Mouse (Mus musculus): Measurements from ENCODE around the gene Sh3pxd2b. TPM values are rescaled to one million over a fixed set of nuclear protein-coding genes. Genes with fewer than 3 reads are reported as not detected.

Gene Sh3pxd2b
- polyA plus RNA-seq, 1 experiment from 2014 or later: 21.3 TPM

GRCm38 (mm10) chr11:32399261-32399660 is 51.6 kb downstream of the Sh3pxd2b start:
- Histone ChIP-seq H3K4me2 (ENCODE audit: low read depth, low read length) (no peak overlapping the region), H3K27ac (ENCODE audit: low read length) (no peak overlapping the region), H3K36me3 (ENCODE audit: control insufficient read depth, insufficient read depth, low read length) (peaks cover 7% of the 10 kb centered on the region), H3K4me1 (ENCODE audit: control insufficient read depth, insufficient read depth, low read length) (peaks cover 10% of the 10 kb centered on the region; the same call in 1 of the 2 replicates), H3K4me3 (replicated peaks; ENCODE audit: low read length) (no peak overlapping the region), H3K9ac (ENCODE audit: low read length) (no peak overlapping the region), H3K9me3 (replicated peaks; ENCODE audit: control insufficient read depth, low read length) (no peaks in the 10 kb centered on the region), H3K27me3 (ENCODE audit: control insufficient read depth, insufficient read depth, low read length) (no peaks in the 10 kb centered on the region)
- ATAC-seq (ENCODE audit: insufficient read depth, low FRiP score): no peak
- 78% methylated on average over 2 of the region's 2 CpGs for WGBS

GRCm38 (mm10) chr11:32402712-32403111 is 55.1 kb downstream of the Sh3pxd2b start:
- no peak overlapping the region for H3K27ac ChIP-seq (ENCODE audit: low read length)
- no peak overlapping the region for H3K4me3 ChIP-seq (replicated peaks; ENCODE audit: low read length)
- peaks cover 5% of the 10 kb centered on the region; the same call in 1 of the 2 replicates for H3K4me1 ChIP-seq (ENCODE audit: control insufficient read depth, insufficient read depth, low read length)
- H3K36me3 ChIP-seq (ENCODE audit: control insufficient read depth, insufficient read depth, low read length): peaks cover 5% of the 10 kb centered on the region; the same call in 1 of the 2 replicates
- 59% methylated on average over 7 of the region's 7 CpGs for WGBS
- H3K27me3 ChIP-seq (ENCODE audit: control insufficient read depth, insufficient read depth, low read length): no peaks in the 10 kb centered on the region
- H3K9me3 ChIP-seq (replicated peaks; ENCODE audit: control insufficient read depth, low read length): no peaks in the 10 kb centered on the region
- no peak for ATAC-seq (ENCODE audit: insufficient read depth, low FRiP score)
- no peak overlapping the region for H3K9ac ChIP-seq (ENCODE audit: low read length)
- H3K4me2 ChIP-seq (ENCODE audit: low read depth, low read length): no peak overlapping the region

GRCm38 (mm10) chr11:32404708-32405107 is 57.1 kb downstream of the Sh3pxd2b start:
- Histone ChIP-seq H3K9ac (ENCODE audit: low read length) (no peak overlapping the region), H3K9me3 (replicated peaks; ENCODE audit: control insufficient read depth, low read length) (no peaks in the 10 kb centered on the region), H3K4me2 (ENCODE audit: low read depth, low read length) (no peak overlapping the region), H3K4me3 (replicated peaks; ENCODE audit: low read length) (no peak overlapping the region), H3K4me1 (ENCODE audit: control insufficient read depth, insufficient read depth, low read length) (peaks cover 2% of the 10 kb centered on the region; the same call in 1 of the 2 replicates), H3K36me3 (ENCODE audit: control insufficient read depth, insufficient read depth, low read length) (peaks cover 5% of the 10 kb centered on the region; the same call in 1 of the 2 replicates), H3K27me3 (ENCODE audit: control insufficient read depth, insufficient read depth, low read length) (no peaks in the 10 kb centered on the region), H3K27ac (ENCODE audit: low read length) (no peak overlapping the region)
- ATAC-seq (ENCODE audit: insufficient read depth, low FRiP score): no peak
- 76% methylated on average over 3 of the region's 3 CpGs for WGBS

GRCm38 (mm10) chr11:32407863-32408262 is 60.2 kb downstream of the Sh3pxd2b start:
- Histone ChIP-seq H3K4me1 (ENCODE audit: control insufficient read depth, insufficient read depth, low read length) (no peaks in the 10 kb centered on the region), H3K36me3 (ENCODE audit: control insufficient read depth, insufficient read depth, low read length) (0 out of 2 replicates have a peak, but pooled peaks cover 4% of the 10 kb centered on the region), H3K4me2 (ENCODE audit: low read depth, low read length) (no peak overlapping the region), H3K9me3 (replicated peaks; ENCODE audit: control insufficient read depth, low read length) (no peaks in the 10 kb centered on the region), H3K4me3 (replicated peaks; ENCODE audit: low read length) (no peak overlapping the region), H3K27me3 (ENCODE audit: control insufficient read depth, insufficient read depth, low read length) (no peaks in the 10 kb centered on the region), H3K9ac (ENCODE audit: low read length) (no peak overlapping the region), H3K27ac (ENCODE audit: low read length) (no peak overlapping the region)
- WGBS: 54% methylated on average over 3 of the region's 3 CpGs
- no peak for ATAC-seq (ENCODE audit: insufficient read depth, low FRiP score)

- Histone ChIP-seq H3K4me1 (ENCODE audit: control insufficient read depth, insufficient read depth, low read length) (no peaks in the 10 kb centered on the region), H3K9ac (ENCODE audit: low read length) (no peak overlapping the region), H3K27ac (ENCODE audit: low read length) (no peak overlapping the region), H3K36me3 (ENCODE audit: control insufficient read depth, insufficient read depth, low read length) (peaks cover 5% of the 10 kb centered on the region; the same call in 1 of the 2 replicates), H3K4me2 (ENCODE audit: low read depth, low read length) (no peak overlapping the region), H3K4me3 (replicated peaks; ENCODE audit: low read length) (no peak overlapping the region), H3K27me3 (ENCODE audit: control insufficient read depth, insufficient read depth, low read length) (no peaks in the 10 kb centered on the region), H3K9me3 (replicated peaks; ENCODE audit: control insufficient read depth, low read length) (no peaks in the 10 kb centered on the region)
- ATAC-seq (ENCODE audit: insufficient read depth, low FRiP score): no peak
Measured at GRCm38 (mm10) chr11:32409052-32409451, 61.4 kb downstream of the Sh3pxd2b start.

- H3K36me3 ChIP-seq (ENCODE audit: control insufficient read depth, insufficient read depth, low read length): peaks cover 14% of the 10 kb centered on the region; the same call in 1 of the 2 replicates
- H3K4me3 ChIP-seq (replicated peaks; ENCODE audit: low read length): no peak overlapping the region
- no peak overlapping the region for H3K9ac ChIP-seq (ENCODE audit: low read length)
- ATAC-seq (ENCODE audit: insufficient read depth, low FRiP score): no peak
- H3K4me2 ChIP-seq (ENCODE audit: low read depth, low read length): no peak overlapping the region
- no peaks in the 10 kb centered on the region for H3K9me3 ChIP-seq (replicated peaks; ENCODE audit: control insufficient read depth, low read length)
- WGBS: 78% methylated on average over 11 of the region's 11 CpGs
- H3K27me3 ChIP-seq (ENCODE audit: control insufficient read depth, insufficient read depth, low read length): no peaks in the 10 kb centered on the region
- no peak overlapping the region for H3K27ac ChIP-seq (ENCODE audit: low read length)
- H3K4me1 ChIP-seq (ENCODE audit: control insufficient read depth, insufficient read depth, low read length): no peaks in the 10 kb centered on the region
Measured at GRCm38 (mm10) chr11:32409823-32410562, 62.4 kb downstream of the Sh3pxd2b start.

GRCm38 (mm10) chr11:32420001-32420400 is 72.4 kb downstream of the Sh3pxd2b start:
- Histone ChIP-seq H3K27ac (ENCODE audit: low read length) (no peak overlapping the region), H3K36me3 (ENCODE audit: control insufficient read depth, insufficient read depth, low read length) (peaks cover 37% of the 10 kb centered on the region; the same call in 1 of the 2 replicates), H3K9me3 (replicated peaks; ENCODE audit: control insufficient read depth, low read length) (no peaks in the 10 kb centered on the region), H3K4me1 (ENCODE audit: control insufficient read depth, insufficient read depth, low read length) (no peaks in the 10 kb centered on the region), H3K4me3 (replicated peaks; ENCODE audit: low read length) (no peak overlapping the region), H3K4me2 (ENCODE audit: low read depth, low read length) (no peak overlapping the region), H3K9ac (ENCODE audit: low read length) (no peak overlapping the region), H3K27me3 (ENCODE audit: control insufficient read depth, insufficient read depth, low read length) (no peaks in the 10 kb centered on the region)
- WGBS: 84% methylated on average over 5 of the region's 5 CpGs
- no peak for ATAC-seq (ENCODE audit: insufficient read depth, low FRiP score)

- H3K4me3 ChIP-seq (replicated peaks; ENCODE audit: low read length): no peak overlapping the region
- WGBS: 73% methylated on average over 12 of the region's 12 CpGs
- H3K4me2 ChIP-seq (ENCODE audit: low read depth, low read length): no peak overlapping the region
- ATAC-seq (ENCODE audit: insufficient read depth, low FRiP score): no peak
- no peaks in the 10 kb centered on the region for H3K27me3 ChIP-seq (ENCODE audit: control insufficient read depth, insufficient read depth, low read length)
- 0 out of 2 replicates have a peak, but pooled peaks cover 25% of the 10 kb centered on the region for H3K36me3 ChIP-seq (ENCODE audit: control insufficient read depth, insufficient read depth, low read length)
- no peak overlapping the region for H3K9ac ChIP-seq (ENCODE audit: low read length)
- no peaks in the 10 kb centered on the region for H3K4me1 ChIP-seq (ENCODE audit: control insufficient read depth, insufficient read depth, low read length)
- no peak overlapping the region for H3K27ac ChIP-seq (ENCODE audit: low read length)
- no peaks in the 10 kb centered on the region for H3K9me3 ChIP-seq (replicated peaks; ENCODE audit: control insufficient read depth, low read length)
Measured at GRCm38 (mm10) chr11:32423311-32423710, 75.7 kb downstream of the Sh3pxd2b start.

- Histone ChIP-seq H3K27ac (ENCODE audit: low read length) (no peak overlapping the region), H3K9me3 (replicated peaks; ENCODE audit: control insufficient read depth, low read length) (no peaks in the 10 kb centered on the region), H3K36me3 (ENCODE audit: control insufficient read depth, insufficient read depth, low read length) (0 out of 2 replicates have a peak, but pooled peaks cover 25% of the 10 kb centered on the region), H3K4me1 (ENCODE audit: control insufficient read depth, insufficient read depth, low read length) (no peaks in the 10 kb centered on the region), H3K4me3 (replicated peaks; ENCODE audit: low read length) (no peak overlapping the region), H3K9ac (ENCODE audit: low read length) (no peak overlapping the region), H3K27me3 (ENCODE audit: control insufficient read depth, insufficient read depth, low read length) (no peaks in the 10 kb centered on the region), H3K4me2 (ENCODE audit: low read depth, low read length) (no peak overlapping the region)
- 87% methylated on average over 4 of the region's 4 CpGs for whole genome bisulfite sequencing
- ATAC-seq (ENCODE audit: insufficient read depth, low FRiP score): no peak
Measured at GRCm38 (mm10) chr11:32424600-32424999, 77.0 kb downstream of the Sh3pxd2b start.
